Mouse (Mus musculus) gastrocnemius, postnatal 36 days (tissue): ENCODE results near the gene Rbm28. TPM values are rescaled to one million over a fixed set of nuclear protein-coding genes. Genes with fewer than 3 reads are reported as not detected.

Experiments used
- DNase-seq, 2 experiments: peaks; one replicate each; pipeline ENCODE4 v3.0.0; 2022
- intact Hi-C: fragments of 180-260 bp; cut with DNase I; formaldehyde crosslinking; loops from one replicate; pipeline ENCODE4 v1.15.1; 2025
- total RNA-seq, 2 experiments: library from RNA; stranded (reverse); gene quantifications; 2 replicates each; pipeline ENCODE4 v1.2.3; 2021

Rbm28 gene
- total RNA-seq, 2 experiments from 2014 or later, result 12.8 to 15.7 TPM

GRCm38 (mm10) chr6:29147407-29148010, 17.3 kb downstream of the Rbm28 start:
- no peak for DNase-seq
- intact Hi-C loops, result loop anchor here (10.0 kb wide), 2 partner anchors 203 to 613 kb away; no protein-coding TSS in a partner anchor

- DNase-seq, result no peak
Measured at GRCm38 (mm10) chr6:29146641-29147040, 18.2 kb downstream of the Rbm28 start.

GRCm38 (mm10) chr6:29145456-29146307, 19.1 kb downstream of the Rbm28 start:
- no peak for DNase-seq

More at GRCm38 (mm10) chr6:29146641-29147040, 18.2 kb downstream of the Rbm28 start:
- intact Hi-C loops, result loop anchor here (10.0 kb wide), 2 partner anchors 202 to 612 kb away; no protein-coding TSS in a partner anchor

GRCm38 (mm10) chr6:29144971-29145370, 19.8 kb downstream of the Rbm28 start:
- intact Hi-C loops, result loop anchor here (10.0 kb wide), 2 partner anchors 200 to 610 kb away; no protein-coding TSS in a partner anchor
- DNase-seq, result no peak

More at GRCm38 (mm10) chr6:29145456-29146307, 19.1 kb downstream of the Rbm28 start:
- intact Hi-C loops, result loop anchor here (10.0 kb wide), 2 partner anchors 201 to 611 kb away; no protein-coding TSS in a partner anchor

GRCm38 (mm10) chr6:29143608-29144007, 21.2 kb downstream of the Rbm28 start:
- intact Hi-C loops, result loop anchor here (1.0 to 10.0 kb wide), 3 partner anchors 50 to 609 kb away; no protein-coding TSS in a partner anchor
- peak; percentile 23 to 41 for DNase-seq

- intact Hi-C loops, result no loop called here
- no peak for DNase-seq
Measured at GRCm38 (mm10) chr6:29137441-29137840, 27.4 kb downstream of the Rbm28 start.

GRCm38 (mm10) chr6:29133100-29133499, 31.7 kb downstream of the Rbm28 start:
- intact Hi-C loops, result no loop called here
- DNase-seq, result no peak

GRCm38 (mm10) chr6:29126878-29127426, 37.9 kb downstream of the Rbm28 start:
- intact Hi-C loops, result no loop called here
- DNase-seq, result no peak

- intact Hi-C loops, result no loop called here
- DNase-seq, result no peak
Measured at GRCm38 (mm10) chr6:29119990-29120389, 44.8 kb downstream of the Rbm28 start.

- intact Hi-C loops, result no loop called here
- no peak for DNase-seq
Measured at GRCm38 (mm10) chr6:29118963-29119362, 45.8 kb downstream of the Rbm28 start.

GRCm38 (mm10) chr6:29118231-29118630, 46.6 kb downstream of the Rbm28 start:
- no peak for DNase-seq
- intact Hi-C loops, result no loop called here

- intact Hi-C loops, result no loop called here
Measured at GRCm38 (mm10) chr6:29117417-29118104, 47.2 kb downstream of the Rbm28 start.

GRCm38 (mm10) chr6:29115756-29116155, 49.0 kb downstream of the Rbm28 start:
- DNase-seq, result no peak

More at GRCm38 (mm10) chr6:29117417-29118104, 47.2 kb downstream of the Rbm28 start:
- peak; percentile 75 to 83 for DNase-seq

GRCm38 (mm10) chr6:29111501-29111900, 53.3 kb downstream of the Rbm28 start:
- intact Hi-C loops, result no loop called here
- DNase-seq, result no peak

More at GRCm38 (mm10) chr6:29115756-29116155, 49.0 kb downstream of the Rbm28 start:
- intact Hi-C loops, result no loop called here

- intact Hi-C loops, result no loop called here
- no peak for DNase-seq
Measured at GRCm38 (mm10) chr6:29108376-29108775, 56.4 kb downstream of the Rbm28 start.

- intact Hi-C loops, result no loop called here
- no peak for DNase-seq
Measured at GRCm38 (mm10) chr6:29101248-29101864, 63.5 kb downstream of the Rbm28 start.

- intact Hi-C loops, result no loop called here
Measured at GRCm38 (mm10) chr6:29100423-29100822, 64.4 kb downstream of the Rbm28 start.

GRCm38 (mm10) chr6:29099536-29100170, 65.2 kb downstream of the Rbm28 start:
- intact Hi-C loops, result no loop called here
- DNase-seq, result no peak

More at GRCm38 (mm10) chr6:29100423-29100822, 64.4 kb downstream of the Rbm28 start:
- no peak for DNase-seq

GRCm38 (mm10) chr6:29092904-29093303, 71.9 kb downstream of the Rbm28 start:
- intact Hi-C loops, result loop anchor here (1.0 kb wide), 1 partner anchor 50 kb away; no protein-coding TSS in a partner anchor
- no peak for DNase-seq
